Mouse (Mus musculus) cerebellum, adult 2 months (tissue): ENCODE data around the gene Zmym2.

Experiments used
- CTCF ChIP-seq: fragments of 200-500 bp; IDR thresholded peaks from 2 replicates; pipeline ENCODE4 v1.5.1; 2011; ENCODE audit warnings: low read depth, mild to moderate bottlenecking, control low read depth, low read length, moderate library complexity, borderline replicate concordance; ENCODE audit not compliant: insufficient read depth
- POLR2A ChIP-seq: fragments of 200-500 bp; IDR thresholded peaks from 2 replicates; pipeline ENCODE4 v1.6.1; 2011; ENCODE audit warnings: low read length, control low read depth, borderline replicate concordance; ENCODE audit not compliant: insufficient read depth

DNA sequence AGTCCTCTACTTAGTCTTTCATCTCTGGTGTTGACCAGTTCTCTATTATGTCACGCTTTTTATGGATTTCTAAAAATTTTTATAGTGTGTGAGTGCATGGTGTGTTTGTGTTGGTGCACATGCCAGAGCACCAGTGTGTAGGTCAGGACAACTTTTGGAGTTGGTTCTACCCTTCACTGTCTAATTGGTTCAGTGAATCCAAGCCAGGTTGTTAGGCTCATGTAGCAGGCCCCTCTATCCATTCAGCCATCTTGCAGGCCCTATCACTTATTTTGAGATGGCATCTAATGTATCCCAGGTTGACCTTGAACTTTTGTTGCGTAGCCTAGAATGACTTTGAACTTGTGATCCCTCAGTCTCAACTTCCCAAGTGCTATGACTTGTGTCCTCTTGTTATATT is 2.0 kb downstream of the Zmym2 start:
- TF ChIP-seq CTCF (no peak), POLR2A (no peak)
